Mouse (Mus musculus): ENCODE measurements at regions not wholly inside any gene's neighbourhood (a gene's known extent, or its start where the extent isn't known, plus 50 kb on each side); places are given as distances from the start of the nearest gene placed in this dataset.
"Not testable (repeated sequence)": the region's sequence is repeated elsewhere in the genome, so short reads cannot be mapped to it uniquely, and the experiment has no call there.

- H3K4me2 ChIP-seq, result no peak overlapping the region
- no peak for ATAC-seq (replicated peaks; ENCODE audit: insufficient number of reproducible peaks, insufficient read depth, low FRiP score, low read depth)
- no peaks in the 10 kb centered on the region for H3K36me3 ChIP-seq
- 78% methylated on average over 27 of the region's 27 CpGs for WGBS
- peaks cover 6% of the 10 kb centered on the region for H3K4me1 ChIP-seq (replicated peaks)
- H3K4me3 ChIP-seq, result no peak overlapping the region
- H3K9me3 ChIP-seq (replicated peaks), result no peaks in the 10 kb centered on the region
- no peak overlapping the region for H3K9ac ChIP-seq
- no peaks in the 10 kb centered on the region for H3K27me3 ChIP-seq
- no peak overlapping the region for H3K27ac ChIP-seq
These were observed 84.5 kb upstream of the Adgrl2 start for GRCm38 (mm10) chr3:149074658-149075487.

- Histone ChIP-seq H3K9me3 (replicated peaks) (no peaks in the 10 kb centered on the region), H3K27ac (no peak overlapping the region), H3K36me3 (no peaks in the 10 kb centered on the region), H3K4me3 (no peak overlapping the region), H3K27me3 (no peaks in the 10 kb centered on the region), H3K9ac (no peak overlapping the region), H3K4me2 (no peak overlapping the region), H3K4me1 (replicated peaks) (peaks cover 8% of the 10 kb centered on the region)
- WGBS, result 50% methylated on average over 7 of the region's 7 CpGs
- no peak for ATAC-seq (replicated peaks; ENCODE audit: insufficient number of reproducible peaks, insufficient read depth, low FRiP score, low read depth)
These were observed 79.8 kb upstream of the Adgrl2 start for GRCm38 (mm10) chr3:149070201-149070600.

GRCm38 (mm10) chr3:149069436-149069835 is 79.1 kb upstream of the Adgrl2 start:
- no peak for ATAC-seq (replicated peaks; ENCODE audit: insufficient number of reproducible peaks, insufficient read depth, low FRiP score, low read depth)
- Histone ChIP-seq H3K4me3 (no peak overlapping the region), H3K27me3 (no peaks in the 10 kb centered on the region)

GRCm38 (mm10) chr3:149068821-149069220 is 78.5 kb upstream of the Adgrl2 start:
- H3K27ac ChIP-seq, result no peak overlapping the region
- no peaks in the 10 kb centered on the region for H3K9me3 ChIP-seq (replicated peaks)
- H3K27me3 ChIP-seq, result no peaks in the 10 kb centered on the region
- 78% methylated on average over 7 of the region's 7 CpGs for WGBS
- no peak overlapping the region for H3K4me2 ChIP-seq
- no peak for ATAC-seq (replicated peaks; ENCODE audit: insufficient number of reproducible peaks, insufficient read depth, low FRiP score, low read depth)
- H3K36me3 ChIP-seq, result no peaks in the 10 kb centered on the region
- H3K4me1 ChIP-seq (replicated peaks), result peaks cover 8% of the 10 kb centered on the region
- H3K9ac ChIP-seq, result no peak overlapping the region
- no peak overlapping the region for H3K4me3 ChIP-seq

More at GRCm38 (mm10) chr3:149069436-149069835, 79.1 kb upstream of the Adgrl2 start:
- H3K27ac ChIP-seq, result no peak overlapping the region
- 84% methylated on average over 9 of the region's 9 CpGs for WGBS
- no peaks in the 10 kb centered on the region for H3K36me3 ChIP-seq
- H3K4me2 ChIP-seq, result no peak overlapping the region
- peaks cover 8% of the 10 kb centered on the region for H3K4me1 ChIP-seq (replicated peaks)
- H3K9ac ChIP-seq, result no peak overlapping the region
- H3K9me3 ChIP-seq (replicated peaks), result no peaks in the 10 kb centered on the region

GRCm38 (mm10) chr3:149067758-149068157 is 77.4 kb upstream of the Adgrl2 start:
- H3K27me3 ChIP-seq, result no peaks in the 10 kb centered on the region
- no peak overlapping the region for H3K27ac ChIP-seq
- H3K4me2 ChIP-seq, result no peak overlapping the region
- H3K4me3 ChIP-seq, result no peak overlapping the region
- no peak for ATAC-seq (replicated peaks; ENCODE audit: insufficient number of reproducible peaks, insufficient read depth, low FRiP score, low read depth)
- peaks cover 8% of the 10 kb centered on the region for H3K4me1 ChIP-seq (replicated peaks)
- no peak overlapping the region for H3K9ac ChIP-seq
- H3K36me3 ChIP-seq, result no peaks in the 10 kb centered on the region
- WGBS, result 77% methylated on average over 7 of the region's 7 CpGs
- H3K9me3 ChIP-seq (replicated peaks), result no peaks in the 10 kb centered on the region

GRCm38 (mm10) chr3:149055077-149055476 is 64.7 kb upstream of the Adgrl2 start:
- H3K4me3 ChIP-seq, result no peak overlapping the region
- H3K4me1 ChIP-seq (replicated peaks), result no peaks in the 10 kb centered on the region
- H3K27ac ChIP-seq, result no peak overlapping the region
- no peak overlapping the region for H3K9ac ChIP-seq
- 55% methylated on average over 12 of the region's 12 CpGs for WGBS
- H3K4me2 ChIP-seq, result no peak overlapping the region
- H3K9me3 ChIP-seq (replicated peaks), result no peaks in the 10 kb centered on the region
- H3K27me3 ChIP-seq, result no peaks in the 10 kb centered on the region
- ATAC-seq (replicated peaks; ENCODE audit: insufficient number of reproducible peaks, insufficient read depth, low FRiP score, low read depth), result no peak
- H3K36me3 ChIP-seq, result no peaks in the 10 kb centered on the region

- not testable (repeated sequence) for H3K9me3 ChIP-seq (replicated peaks); H3K4me1 ChIP-seq (replicated peaks); H3K4me3 ChIP-seq; H3K27ac ChIP-seq; H3K36me3 ChIP-seq; H3K4me2 ChIP-seq; H3K27me3 ChIP-seq; ATAC-seq (replicated peaks; ENCODE audit: insufficient number of reproducible peaks, insufficient read depth, low FRiP score, low read depth); H3K9ac ChIP-seq
- WGBS, result 100% methylated on average over 1 of the region's 1 CpGs
These were observed 62.0 kb upstream of the Adgrl2 start for GRCm38 (mm10) chr3:149052295-149052902.

- no peaks in the 10 kb centered on the region for H3K36me3 ChIP-seq
- H3K9ac ChIP-seq, result no peak overlapping the region
- no peaks in the 10 kb centered on the region for H3K9me3 ChIP-seq (replicated peaks)
- ATAC-seq (replicated peaks; ENCODE audit: insufficient number of reproducible peaks, insufficient read depth, low FRiP score, low read depth), result no peak
- no peak overlapping the region for H3K4me2 ChIP-seq
- H3K27me3 ChIP-seq, result no peaks in the 10 kb centered on the region
- H3K4me3 ChIP-seq, result no peak overlapping the region
- 0 out of 2 replicates have a peak, but pooled peaks cover 11% of the 10 kb centered on the region for H3K4me1 ChIP-seq (replicated peaks)
- 68% methylated on average over 5 of the region's 5 CpGs for WGBS
- no peak overlapping the region for H3K27ac ChIP-seq
These were observed 55.0 kb upstream of the Adgrl2 start for GRCm38 (mm10) chr3:149045343-149045742.

- Histone ChIP-seq H3K4me1 (replicated peaks) (peaks cover 13% of the 10 kb centered on the region), H3K4me3 (no peak overlapping the region), H3K27me3 (no peaks in the 10 kb centered on the region), H3K27ac (no peak overlapping the region), H3K9ac (no peak overlapping the region), H3K4me2 (no peak overlapping the region), H3K36me3 (no peaks in the 10 kb centered on the region), H3K9me3 (replicated peaks) (no peaks in the 10 kb centered on the region)
- no peak for ATAC-seq (replicated peaks; ENCODE audit: insufficient number of reproducible peaks, insufficient read depth, low FRiP score, low read depth)
- 89% methylated on average over 4 of the region's 4 CpGs for WGBS
These were observed 53.5 kb upstream of the Adgrl2 start for GRCm38 (mm10) chr3:149043901-149044300.

GRCm38 (mm10) chr3:149042527-149042926 is 52.2 kb upstream of the Adgrl2 start:
- Histone ChIP-seq H3K9me3 (replicated peaks) (no peaks in the 10 kb centered on the region), H3K4me2 (no peak overlapping the region), H3K27ac (no peak overlapping the region), H3K27me3 (no peaks in the 10 kb centered on the region), H3K36me3 (no peaks in the 10 kb centered on the region), H3K4me1 (replicated peaks) (peaks cover 19% of the 10 kb centered on the region), H3K9ac (no peak overlapping the region), H3K4me3 (no peak overlapping the region)
- no peak for ATAC-seq (replicated peaks; ENCODE audit: insufficient number of reproducible peaks, insufficient read depth, low FRiP score, low read depth)
- 53% methylated on average over 9 of the region's 9 CpGs for WGBS

GRCm38 (mm10) chr3:149041188-149041587 is 50.8 kb upstream of the Adgrl2 start:
- 41% methylated on average over 3 of the region's 3 CpGs for WGBS
- H3K4me1 ChIP-seq (replicated peaks), result peaks cover 19% of the 10 kb centered on the region

More at GRCm38 (mm10) chr3:149041188-149041587, 50.8 kb upstream of the Adgrl2 start:
- no peak overlapping the region for H3K27ac ChIP-seq
- H3K27me3 ChIP-seq, result no peaks in the 10 kb centered on the region
- ATAC-seq (replicated peaks; ENCODE audit: insufficient number of reproducible peaks, insufficient read depth, low FRiP score, low read depth), result no peak
- no peak overlapping the region for H3K9ac ChIP-seq
- no peak overlapping the region for H3K4me2 ChIP-seq
- no peaks in the 10 kb centered on the region for H3K36me3 ChIP-seq
- H3K4me3 ChIP-seq, result no peak overlapping the region
- H3K9me3 ChIP-seq (replicated peaks), result no peaks in the 10 kb centered on the region

Measured in heart, embryonic 15.5 days (tissue).